Mouse (Mus musculus) heart, embryonic 16.5 days (tissue): ENCODE results near the gene Olfr1193. TPM values are rescaled to one million over a fixed set of nuclear protein-coding genes. Genes with fewer than 3 reads are reported as not detected.
"Not testable (repeated sequence)": the region's sequence is repeated elsewhere in the genome, so short reads cannot be mapped to it uniquely, and the experiment has no call there.

Source experiments
- ATAC-seq: fragments of 200-750 bp; cut with Nextera tagmentation; replicated peaks from 2 replicates; pipeline ENCODE4 v1.8.0; 2017; ENCODE audit warnings: moderate number of reproducible peaks; ENCODE audit not compliant: insufficient read depth, low FRiP score; ENCODE audit errors: extremely low read depth
- H3K27ac ChIP-seq: fragments of 300-500 bp; sonication (generic); 2 replicates; pipeline ENCODE4 v1.5.1; 2014; ENCODE audit warnings: mild to moderate bottlenecking, low read length, control low read depth, moderate library complexity
- H3K27me3 ChIP-seq: fragments of 300-500 bp; sonication (generic); 2 replicates; pipeline ENCODE4 v1.6.1; 2014; ENCODE audit warnings: low read length, mixed read lengths; ENCODE audit not compliant: control insufficient read depth, insufficient read depth
- H3K36me3 ChIP-seq: fragments of 300-500 bp; sonication (generic); 2 replicates; pipeline ENCODE4 v1.6.1; 2014; ENCODE audit not compliant: control insufficient read depth, insufficient read depth
- H3K4me1 ChIP-seq: fragments of 300-500 bp; sonication (generic); 2 replicates; pipeline ENCODE4 v1.6.1; 2014; ENCODE audit warnings: low read length, mixed read lengths; ENCODE audit not compliant: control insufficient read depth, insufficient read depth
- H3K4me2 ChIP-seq: fragments of 300-500 bp; sonication (generic); 2 replicates; pipeline ENCODE4 v1.6.1; 2014; ENCODE audit warnings: low read depth, mild to moderate bottlenecking, control low read depth, low read length
- H3K4me3 ChIP-seq: fragments of 300-500 bp; sonication (generic); 2 replicates; pipeline ENCODE4 v1.5.1; 2014; ENCODE audit warnings: mild to moderate bottlenecking, control low read depth, low read length
- H3K9ac ChIP-seq: fragments of 300-500 bp; sonication (generic); 2 replicates; pipeline ENCODE4 v1.6.1; 2014; ENCODE audit warnings: low read length, control low read depth
- H3K9me3 ChIP-seq: fragments of 300-500 bp; sonication (generic); replicated peaks from 2 replicates; pipeline ENCODE4 v1.6.1; 2016; ENCODE audit warnings: low read length; ENCODE audit not compliant: control insufficient read depth
- WGBS: fragments of 180-500 bp; shearing (Covaris S2); extraction: QIAGEN DNeasy Blood & Tissue Kit; methylation state at CpG from one replicate; pipeline ENCODE4 v1.1.7; 2014; 5-methylcytosine and 5-hydroxymethylcytosine counted together
- polyA plus RNA-seq: library from polyadenylated mRNA; unstranded; fragments of >200 nt; fragmentation: Nextera tagmentation; extraction: Ambion mirVana; gene quantifications from 2 replicates; pipeline ENCODE4 v1.2.1, GENCODE M21; 2015

Gene Olfr1193
- polyA plus RNA-seq, result not detected in 2 replicates

DNA sequence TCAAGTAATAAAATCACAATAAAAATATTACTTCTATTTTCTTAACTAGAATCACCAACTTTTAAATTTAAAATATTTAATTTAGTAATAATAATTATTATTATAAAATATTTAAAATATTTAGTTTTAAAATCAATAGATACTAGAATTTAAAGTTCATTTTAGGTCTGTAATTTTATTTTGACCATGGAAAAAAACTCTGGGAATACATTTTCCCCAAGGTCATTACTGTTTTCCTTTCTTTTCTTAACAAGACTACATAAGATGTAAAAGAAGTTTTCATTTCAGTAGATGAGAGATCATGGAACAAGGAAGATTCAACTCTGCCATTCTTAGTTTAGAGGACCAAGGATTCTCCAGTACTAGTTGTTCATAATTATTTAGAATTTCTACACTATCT, at the start of gene Olfr1193:
Gene Olfr1193 (plus strand): TSS at position 301 of the 400 bp plus-strand sequence.
- not testable (repeated sequence) for ATAC-seq

DNA sequence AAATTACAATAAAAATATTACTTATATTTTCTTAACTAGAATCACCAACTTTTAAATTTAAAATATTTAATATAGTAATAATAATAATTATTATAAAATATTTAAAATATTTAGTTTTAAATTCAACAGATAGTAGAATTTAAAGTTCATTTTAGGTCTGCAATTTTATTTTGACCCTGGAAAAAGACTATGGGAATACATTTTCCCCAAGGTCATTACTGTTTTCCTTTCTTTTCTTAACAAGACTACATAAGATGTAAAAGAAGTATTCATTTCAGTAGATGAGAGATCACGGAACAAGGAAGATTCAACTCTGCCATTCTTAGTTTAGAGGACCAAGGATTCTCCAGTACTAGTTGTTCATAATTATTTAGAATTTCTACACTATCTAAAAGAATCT, 35.2 kb upstream of the Olfr1193 start, which contains the start of gene Olfr1191-ps1:
Gene Olfr1191-ps1 (plus strand): TSS at position 301 of the 400 bp plus-strand sequence.
- H3K9ac ChIP-seq, H3K36me3 ChIP-seq, H3K27me3 ChIP-seq, H3K9me3 ChIP-seq, H3K4me2 ChIP-seq, H3K27ac ChIP-seq, H3K4me1 ChIP-seq, ATAC-seq, H3K4me3 ChIP-seq: not testable (repeated sequence)
- WGBS, result 83% methylated on average over 1 of the region's 1 CpGs

More for the DNA sequence above, at the start of gene Olfr1193:
- not testable (repeated sequence) for H3K27ac ChIP-seq, H3K4me2 ChIP-seq, H3K27me3 ChIP-seq, H3K4me1 ChIP-seq, H3K9me3 ChIP-seq, H3K9ac ChIP-seq, H3K4me3 ChIP-seq, H3K36me3 ChIP-seq

DNA sequence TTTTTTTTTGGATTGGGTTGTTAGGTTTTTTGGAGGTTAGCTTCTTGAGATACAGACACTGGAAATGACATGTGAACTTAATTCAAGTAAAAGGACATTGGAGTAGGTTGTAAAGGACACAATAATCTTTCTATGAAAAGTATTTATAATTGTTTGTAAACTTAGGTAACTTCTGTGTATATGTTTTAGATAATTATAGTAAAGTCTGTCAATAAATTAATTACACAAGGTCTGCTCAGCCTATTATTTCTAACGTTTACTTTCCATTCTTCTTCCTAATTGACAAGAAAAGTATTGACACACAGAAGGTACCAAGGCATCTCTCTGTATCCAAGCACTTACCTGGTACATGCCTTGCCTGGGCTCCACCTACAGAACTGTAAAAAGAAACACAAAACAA, 27.2 kb upstream of the Olfr1193 start, which contains the start of gene Olfr1192-ps1:
Gene Olfr1192-ps1 (plus strand): TSS at position 301 of the 400 bp plus-strand sequence.
- H3K27me3 ChIP-seq, result no peaks in the 10 kb centered on the region
- WGBS, result 26% methylated on average over 1 of the region's 1 CpGs
- no peak for ATAC-seq
- H3K27ac ChIP-seq, result no peak within 1 kb of the TSS
- no peak within 1 kb of the TSS for H3K4me2 ChIP-seq
- H3K4me3 ChIP-seq, result no peak within 1 kb of the TSS
- no peak within 1 kb of the TSS for H3K9ac ChIP-seq
- no peaks in the 10 kb centered on the region for H3K4me1 ChIP-seq
- H3K9me3 ChIP-seq, result no peaks in the 10 kb centered on the region
- no peaks in the 10 kb centered on the region for H3K36me3 ChIP-seq

DNA sequence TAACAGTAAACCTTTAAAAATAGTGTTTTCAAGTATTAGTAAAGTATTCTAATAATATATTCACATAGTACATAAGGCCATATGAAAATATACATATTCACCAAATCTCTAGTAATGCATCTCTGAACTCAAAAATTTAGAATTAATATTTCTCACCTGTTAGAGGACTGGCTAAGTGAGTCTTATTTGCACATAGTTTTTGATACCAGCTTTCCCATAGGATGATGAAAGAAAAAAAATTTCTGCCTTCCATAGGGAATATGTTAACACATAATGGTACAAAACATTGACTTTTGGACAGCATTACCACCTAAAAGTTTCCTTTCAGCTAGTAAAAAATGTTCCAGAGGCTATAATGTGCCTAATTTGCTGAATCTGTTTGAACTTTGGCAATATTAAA, 13.7 kb downstream of the Olfr1193 start, which contains the start of gene Olfr1195:
Gene Olfr1195 (minus strand): TSS at position 101 of the 400 bp plus-strand sequence.
- Histone ChIP-seq H3K4me3 (no peak within 1 kb of the TSS), H3K27ac (no peak within 1 kb of the TSS), H3K4me1 (no peaks in the 10 kb centered on the region), H3K4me2 (no peak within 1 kb of the TSS), H3K9me3 (no peaks in the 10 kb centered on the region; the same call in 1 of the 2 replicates), H3K9ac (no peak within 1 kb of the TSS), H3K27me3 (no peaks in the 10 kb centered on the region), H3K36me3 (no peaks in the 10 kb centered on the region)
- ATAC-seq, result no peak

DNA sequence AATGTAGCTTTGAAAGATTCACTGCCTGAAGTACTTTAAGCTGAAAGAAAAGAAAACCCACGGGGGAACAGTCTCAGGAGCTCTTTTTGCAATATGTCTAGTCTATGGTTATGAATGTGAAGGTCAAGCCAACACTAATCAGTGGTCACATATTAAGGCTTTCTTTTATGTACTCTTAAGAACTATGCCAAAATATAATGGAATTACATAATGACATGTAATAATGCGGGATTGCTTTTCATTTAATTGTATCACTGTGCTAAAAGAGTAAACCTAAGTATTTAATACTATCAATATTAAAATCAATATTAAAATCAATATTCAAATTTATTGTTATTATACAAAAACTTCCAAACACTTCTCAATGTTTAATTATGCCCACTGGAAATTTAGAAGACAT, 29.1 kb downstream of the Olfr1193 start, which contains the start of gene Olfr1196:
Gene Olfr1196 (minus strand): TSS at position 101 of the 400 bp plus-strand sequence.
- Histone ChIP-seq H3K4me2 (no peak within 1 kb of the TSS), H3K27ac (no peak within 1 kb of the TSS), H3K36me3 (no peaks in the 10 kb centered on the region), H3K4me3 (no peak within 1 kb of the TSS), H3K9ac (no peak within 1 kb of the TSS), H3K27me3 (no peaks in the 10 kb centered on the region), H3K4me1 (no peaks in the 10 kb centered on the region), H3K9me3 (no peaks in the 10 kb centered on the region)
- no peak for ATAC-seq
- 72% methylated on average over 2 of the region's 2 CpGs for WGBS

Other genes starting within 250 kb of the Olfr1193 start
- gene Olfr1181, start 249.5 kb upstream of the Olfr1193 start, polyA plus RNA-seq, result not detected in 2 replicates
- gene Gm13757, start 226.5 kb upstream of the Olfr1193 start, polyA plus RNA-seq, result not detected in 2 replicates
- gene Olfr1183, start 220.8 kb upstream of the Olfr1193 start, polyA plus RNA-seq, result not detected in 2 replicates
- not detected in 2 replicates for gene Olfr1184, start 192.0 kb upstream of the Olfr1193 start, polyA plus RNA-seq
- gene Olfr1185-ps1, start 182.3 kb upstream of the Olfr1193 start, polyA plus RNA-seq, result not detected in 2 replicates
- gene Olfr1186, start 157.1 kb upstream of the Olfr1193 start, polyA plus RNA-seq, result not detected in 2 replicates
- gene Olfr1188, start 118.7 kb upstream of the Olfr1193 start, polyA plus RNA-seq, result not detected in 2 replicates
- not detected in 2 replicates for gene Olfr1189, start 89.2 kb upstream of the Olfr1193 start, polyA plus RNA-seq
- gene Olfr1191-ps1, start 35.1 kb upstream of the Olfr1193 start, polyA plus RNA-seq, result not detected in 2 replicates
- not detected in 2 replicates for gene Olfr1192-ps1, start 27.1 kb upstream of the Olfr1193 start, polyA plus RNA-seq
- not detected in 2 replicates for gene Olfr1195, start 13.6 kb downstream of the Olfr1193 start, polyA plus RNA-seq
- not detected in 2 replicates for gene Olfr1196, start 29.0 kb downstream of the Olfr1193 start, polyA plus RNA-seq
- gene Olfr1197, start 56.7 kb downstream of the Olfr1193 start, polyA plus RNA-seq, result not detected in 2 replicates
- gene Olfr1198, start 75.7 kb downstream of the Olfr1193 start, polyA plus RNA-seq, result not detected in 2 replicates
- gene Olfr1199, start 84.8 kb downstream of the Olfr1193 start, polyA plus RNA-seq, result not detected in 2 replicates
- gene Olfr1200, start 94.9 kb downstream of the Olfr1193 start, polyA plus RNA-seq, result not detected in 2 replicates
- gene Olfr1201, start 117.4 kb downstream of the Olfr1193 start, polyA plus RNA-seq, result not detected in 2 replicates
- not detected in 2 replicates for gene Olfr1202, start 138.9 kb downstream of the Olfr1193 start, polyA plus RNA-seq
- gene Olfr1205, start 154.1 kb downstream of the Olfr1193 start, polyA plus RNA-seq, result not detected in 2 replicates
- not detected in 2 replicates for gene Olfr1204, start 173.7 kb downstream of the Olfr1193 start, polyA plus RNA-seq
- gene Olfr1206, start 187.6 kb downstream of the Olfr1193 start, polyA plus RNA-seq, result not detected in 2 replicates
- not detected in 2 replicates for gene Olfr1208, start 226.7 kb downstream of the Olfr1193 start, polyA plus RNA-seq
- gene Olfr1209, start 239.5 kb downstream of the Olfr1193 start, polyA plus RNA-seq, result not detected in 2 replicates